16 mouse cellular contexts compared by ENCODE assay signal in genomic region chr8:13481089-13481554, GRCm38 (mm10). TPM values are rescaled to one million over a fixed set of nuclear protein-coding genes. Genes with fewer than 3 reads are reported as not detected.
DNase-seq lines count a peak whose midpoint lies in the region; ATAC-seq and TF ChIP-seq lines count a peak whose summit lies in the region.
"Had no signal": no experiment of that assay in that cellular context is flagged by ENCODE, and none has a peak within 500 bp of the region (broad histone marks: within the 10 kb centered on the region; RNA-seq: fewer than 3 reads in every experiment).

No protein-coding gene starts in this region.

- peak; percentile 31 for ATAC-seq in heart, postnatal 0 days (ENCODE audit: insufficient read depth, low read depth)
- peak; percentile 18; the same call in 1 of the 2 replicates for ATAC-seq in stomach, postnatal 0 days (ENCODE audit: low FRiP score, low TSS enrichment)
- ATAC-seq in erythroid progenitor cell, adult 5-6 weeks (replicated peaks; ENCODE audit: low FRiP score, poor library complexity, severe bottlenecking) = no peak

- peak overlapping the region; percentile 63 for H3K27ac ChIP-seq in heart, postnatal 0 days (ENCODE audit: low read depth)
- no peak overlapping the region for H3K27ac ChIP-seq in stomach, postnatal 0 days (replicated peaks)
- H3K27ac ChIP-seq: hindbrain, embryonic 12.5 days; kidney, embryonic 15.5 days; liver, embryonic 14.5 days; midbrain, embryonic 10.5 days; stomach, embryonic 15.5 days had no signal

- peaks cover 24% of the 10 kb centered on the region for H3K4me1 ChIP-seq in heart, postnatal 0 days (ENCODE audit: control insufficient read depth, insufficient read depth)
- H3K4me1 ChIP-seq in stomach, postnatal 0 days (replicated peaks; ENCODE audit: control insufficient read depth, insufficient read depth) = no peaks in the 10 kb centered on the region
- H3K4me1 ChIP-seq: hindbrain, embryonic 12.5 days; kidney, embryonic 15.5 days; midbrain, embryonic 10.5 days; stomach, embryonic 15.5 days had no signal

- no peak overlapping the region for H3K9ac ChIP-seq in heart, postnatal 0 days (replicated peaks; ENCODE audit: low read depth, low read length)
- H3K9ac ChIP-seq in stomach, postnatal 0 days (ENCODE audit: low read length) = no peak overlapping the region
- H3K9ac ChIP-seq: hindbrain, embryonic 12.5 days; kidney, embryonic 15.5 days; liver, embryonic 14.5 days; stomach, embryonic 15.5 days had no signal

- no peaks in the 10 kb centered on the region for H3K27me3 ChIP-seq in heart, postnatal 0 days (ENCODE audit: control insufficient read depth, insufficient read depth, low read length)
- H3K27me3 ChIP-seq in stomach, postnatal 0 days (ENCODE audit: control insufficient read depth, insufficient read depth, low read length) = no peaks in the 10 kb centered on the region
- H3K27me3 ChIP-seq: hindbrain, embryonic 12.5 days; kidney, embryonic 15.5 days; stomach, embryonic 15.5 days had no signal

- H3K4me2 ChIP-seq in heart, postnatal 0 days (ENCODE audit: low read depth, low read length) = no peak overlapping the region
- no peak overlapping the region for H3K4me2 ChIP-seq in stomach, postnatal 0 days (replicated peaks; ENCODE audit: low read depth)
- H3K4me2 ChIP-seq: hindbrain, embryonic 12.5 days; kidney, embryonic 15.5 days; stomach, embryonic 15.5 days had no signal

- peaks cover 83% of the 10 kb centered on the region for H3K36me3 ChIP-seq in heart, postnatal 0 days (replicated peaks; ENCODE audit: control insufficient read depth, insufficient read depth, low read length)
- peaks cover 32% of the 10 kb centered on the region for H3K36me3 ChIP-seq in stomach, postnatal 0 days (ENCODE audit: control insufficient read depth, insufficient read depth, low read length)
- H3K36me3 ChIP-seq: hindbrain, embryonic 12.5 days; midbrain, embryonic 10.5 days had no signal

- TF ChIP-seq CTCF in heart, postnatal 0 days (IDR thresholded peaks at IDR 0.05; ENCODE audit: low read depth) = no peak
- TF ChIP-seq CTCF in stomach, postnatal 0 days (IDR thresholded peaks at IDR 0.05; ENCODE audit: low read depth) = no peak

- intact Hi-C loops in left cerebral cortex, postnatal 4 days (cut with DNase I) = no loop called here

- H3K4me3 ChIP-seq in heart, postnatal 0 days (ENCODE audit: low read depth, low read length) = no peak overlapping the region
- no peak overlapping the region for H3K4me3 ChIP-seq in stomach, postnatal 0 days (ENCODE audit: low read depth, low read length)
- H3K4me3 ChIP-seq: hindbrain, embryonic 12.5 days; kidney, embryonic 15.5 days; midbrain, embryonic 10.5 days; stomach, embryonic 15.5 days had no signal

- H3K9me3 ChIP-seq in heart, postnatal 0 days (replicated peaks; ENCODE audit: control insufficient read depth, low read length) = no peaks in the 10 kb centered on the region
- no peaks in the 10 kb centered on the region for H3K9me3 ChIP-seq in stomach, postnatal 0 days (ENCODE audit: control insufficient read depth, low read length)
- H3K9me3 ChIP-seq: hindbrain, embryonic 12.5 days; kidney, embryonic 15.5 days; midbrain, embryonic 10.5 days; stomach, embryonic 15.5 days had no signal

- TF ChIP-seq EP300 in heart, postnatal 0 days (IDR thresholded peaks at IDR 0.05; ENCODE audit: low read depth) = no peak
- TF ChIP-seq EP300 in stomach, postnatal 0 days (optimal IDR thresholded peaks at IDR 0.05) = no peak

- DNase-seq in adrenal gland, postnatal 25 days = peak; percentile 28
- no peak for DNase-seq in adrenal gland, adult 18-20 months (ENCODE audit: low spot score in 2 of 2)
- peak; percentile 57 for DNase-seq in left cerebral cortex, postnatal 4 days
- no peak for DNase-seq in left cerebral cortex, adult 8-10 months (ENCODE audit: low spot score in 2 of 2)
- no peak for DNase-seq in heart, postnatal 0 days (ENCODE audit: low spot score)
- no peak for DNase-seq in stomach, postnatal 0 days (ENCODE audit: low spot score)
- no peak for DNase-seq in right cerebral cortex, postnatal 10 days (ENCODE audit: low spot score in 2 of 2)
- DNase-seq: retina, postnatal 1 day had no signal

- 58% methylated on average over 7 of the region's 7 CpGs for WGBS in heart, postnatal 0 days
- WGBS in stomach, postnatal 0 days = 55% methylated on average over 7 of the region's 7 CpGs

RNA-seq across cellular contexts. Expression of gene Gas6, which starts 13.2 kb away (rescaled TPM):
- total RNA-seq in adrenal gland, postnatal 25 days (2021) = 99.3 and 166 TPM in 2 replicates
- 100 to 1,000 TPM; 100 to 394 TPM for total RNA-seq in adrenal gland, adult 18-20 months (2021)
- 10 to 100 TPM; 81.2 to 85.8 TPM for total RNA-seq in left cerebral cortex, postnatal 4 days (2021)
- total RNA-seq in left cerebral cortex, adult 8-10 months (2022) = 100 to 1,000 TPM in 3 of 4 experiments, 10 to 100 TPM in 1; 97.2 to 113 (median 110) TPM
- 275 and 304 TPM in 2 replicates for total RNA-seq in heart, postnatal 0 days (2014; rRNA removed; ENCODE audit: low replicate concordance)
- 175 and 179 TPM in 2 replicates for polyA plus RNA-seq in heart, postnatal 0 days (2015; fragmentation: Nextera tagmentation; extraction: Ambion mirVana)
- polyA plus RNA-seq in stomach, postnatal 0 days (2015; fragmentation: Nextera tagmentation; extraction: Ambion mirVana) = 197 and 213 TPM in 2 replicates
- total RNA-seq in erythroid progenitor cell, adult 5-6 weeks (2015; ENCODE audit: low replicate concordance) = 2.1 TPM in 1 of 2 replicates, not detected in the other
- 3.0 and 3.9 TPM in 2 replicates for total RNA-seq in erythroid progenitor cell, adult 5-6 weeks (2017; ENCODE audit: low replicate concordance)

RNA-seq across cellular contexts. Expression of gene Tmem255b, which starts 46.1 kb away (rescaled TPM):
- total RNA-seq in adrenal gland, postnatal 25 days (2021) = 1.8 TPM in 1 of 2 replicates, not detected in the other
- total RNA-seq in adrenal gland, adult 18-20 months (2021) = 1 to 10 TPM; 1.3 to 1.7 TPM
- 1 to 10 TPM; 3.9 to 4.6 TPM for total RNA-seq in left cerebral cortex, postnatal 4 days (2021)
- total RNA-seq in left cerebral cortex, adult 8-10 months (2022) = 1 to 10 TPM; 3.4 to 5.1 (median 4.1) TPM
- total RNA-seq in heart, postnatal 0 days (2014; rRNA removed; ENCODE audit: low replicate concordance) = 3.1 and 8.9 TPM in 2 replicates
- 3.3 and 3.6 TPM in 2 replicates for polyA plus RNA-seq in heart, postnatal 0 days (2015; fragmentation: Nextera tagmentation; extraction: Ambion mirVana)
- 5.5 and 6.3 TPM in 2 replicates for polyA plus RNA-seq in stomach, postnatal 0 days (2015; fragmentation: Nextera tagmentation; extraction: Ambion mirVana)
- total RNA-seq in erythroid progenitor cell, adult 5-6 weeks (2015; ENCODE audit: low replicate concordance) = not detected in 2 replicates
- total RNA-seq in erythroid progenitor cell, adult 5-6 weeks (2017; ENCODE audit: low replicate concordance) = not detected in 2 replicates
- total RNA-seq: common myeloid progenitor, adult 5-6 weeks had no signal
- polyA plus RNA-seq: C2C12 had no signal

Comparison
In these comparisons a context has a peak if more than half of its experiments do, and no peak if none do; other contexts are left out.
1. DNase-seq: peak in adrenal gland, postnatal 25 days (single experiment) and left cerebral cortex, postnatal 4 days (single experiment); none in adrenal gland, adult 18-20 months (0 of 2), left cerebral cortex, adult 8-10 months (0 of 2), heart, postnatal 0 days (single experiment), stomach, postnatal 0 days (single experiment) and right cerebral cortex, postnatal 10 days (0 of 2).
2. RNA of gene Gas6, which starts 13.2 kb away (total RNA-seq): 100 to 394 TPM in adrenal gland, adult 18-20 months, 275 to 304 TPM in heart, postnatal 0 days, 99.3 to 166 TPM in adrenal gland, postnatal 25 days, 97.2 to 113 TPM in left cerebral cortex, adult 8-10 months and 81.2 to 85.8 TPM in left cerebral cortex, postnatal 4 days; 2.1 to 3.9 TPM in erythroid progenitor cell, adult 5-6 weeks; every median in the first group is over 10 times any median in the second.